Mouse (Mus musculus) T-cell, adult 2 months (primary cell): ENCODE data around the gene Ftsj1.

Experiments
- DNase-seq: peaks from one replicate; pipeline ENCODE4 v3.0.0; 2022; ENCODE audit warnings: low spot score

Gene Ftsj1

DNA sequence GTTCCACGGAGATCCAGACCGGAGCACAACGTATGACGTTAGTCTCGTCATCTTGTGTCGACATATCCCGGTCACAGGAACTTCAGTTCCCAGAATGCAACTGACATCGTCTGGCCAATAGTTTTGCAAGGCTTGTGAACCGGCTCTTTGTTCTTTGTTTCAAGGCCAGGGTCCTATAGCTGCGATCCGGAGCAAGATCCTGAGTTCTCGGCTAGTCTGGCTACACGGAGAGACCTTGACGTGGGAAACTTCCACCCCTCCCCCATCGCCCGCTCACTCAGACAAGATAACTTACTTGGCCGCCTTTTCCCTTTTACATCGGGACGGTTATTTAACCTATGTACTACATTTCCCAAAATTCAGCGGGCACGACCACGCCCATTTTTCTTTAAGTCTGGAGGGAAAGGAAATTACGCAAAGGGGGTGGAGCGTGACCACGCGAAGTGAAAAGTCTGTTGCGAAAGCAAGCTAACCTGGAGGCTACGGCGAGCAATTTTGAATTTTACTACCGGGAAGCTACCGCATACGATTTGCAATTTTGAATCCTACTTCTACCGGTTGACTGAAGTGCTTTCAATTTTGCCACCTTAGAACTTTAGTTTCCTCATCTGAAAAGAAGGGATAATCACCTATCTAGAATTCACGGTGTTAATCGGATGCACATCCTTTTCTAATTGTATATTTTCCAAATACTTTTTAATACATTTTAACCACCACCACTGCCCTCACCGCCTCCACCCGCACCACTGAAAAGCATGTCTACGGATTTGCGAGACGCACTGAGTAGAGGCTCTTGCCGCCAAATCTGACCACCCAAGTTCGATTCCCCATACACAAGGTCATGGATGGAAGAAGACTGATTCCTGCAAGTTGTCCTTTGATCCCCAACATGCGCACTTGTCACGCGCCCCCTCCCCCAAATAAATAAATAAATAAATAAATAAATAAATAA, at the start of gene Ftsj1:
Gene Ftsj1 (minus strand): TSS at position 73 of the 952 bp plus-strand sequence.
- DNase-seq: peak; percentile 86

- no peak for DNase-seq
Observed at GRCm38 (mm10) chrX:8288621-8289020, 36.4 kb upstream of the Ftsj1 start.

DNA sequence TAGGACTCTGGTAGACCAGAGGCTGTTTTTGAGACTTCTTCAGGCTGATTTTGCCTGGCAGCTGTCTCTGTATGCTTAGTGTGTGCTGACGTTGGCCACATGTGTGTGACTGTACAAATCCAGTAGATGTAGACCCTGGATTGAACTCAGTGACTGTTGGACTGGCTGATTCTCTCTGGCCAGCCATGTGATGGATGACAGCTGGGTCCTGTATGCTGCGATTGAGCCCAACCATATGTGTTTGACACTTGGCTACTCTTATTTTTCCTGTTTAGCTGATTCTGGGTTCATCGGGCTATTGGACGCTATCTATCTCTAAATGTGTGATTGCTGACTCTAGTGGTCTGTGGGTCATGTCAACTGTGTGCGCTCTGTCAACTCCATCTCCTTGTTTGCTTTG, 21.9 kb upstream of the Ftsj1 start:
- DNase-seq: no peak

GRCm38 (mm10) chrX:8272000-8272399, 19.8 kb upstream of the Ftsj1 start:
- DNase-seq: no peak

GRCm38 (mm10) chrX:8271083-8271820, 19.0 kb upstream of the Ftsj1 start, which contains the start of gene Slc38a5:
Gene Slc38a5 (plus strand): TSS chrX:8271133.
- DNase-seq: no peak

- DNase-seq: no peak
Observed at GRCm38 (mm10) chrX:8264222-8264621, 12.0 kb upstream of the Ftsj1 start.

DNA sequence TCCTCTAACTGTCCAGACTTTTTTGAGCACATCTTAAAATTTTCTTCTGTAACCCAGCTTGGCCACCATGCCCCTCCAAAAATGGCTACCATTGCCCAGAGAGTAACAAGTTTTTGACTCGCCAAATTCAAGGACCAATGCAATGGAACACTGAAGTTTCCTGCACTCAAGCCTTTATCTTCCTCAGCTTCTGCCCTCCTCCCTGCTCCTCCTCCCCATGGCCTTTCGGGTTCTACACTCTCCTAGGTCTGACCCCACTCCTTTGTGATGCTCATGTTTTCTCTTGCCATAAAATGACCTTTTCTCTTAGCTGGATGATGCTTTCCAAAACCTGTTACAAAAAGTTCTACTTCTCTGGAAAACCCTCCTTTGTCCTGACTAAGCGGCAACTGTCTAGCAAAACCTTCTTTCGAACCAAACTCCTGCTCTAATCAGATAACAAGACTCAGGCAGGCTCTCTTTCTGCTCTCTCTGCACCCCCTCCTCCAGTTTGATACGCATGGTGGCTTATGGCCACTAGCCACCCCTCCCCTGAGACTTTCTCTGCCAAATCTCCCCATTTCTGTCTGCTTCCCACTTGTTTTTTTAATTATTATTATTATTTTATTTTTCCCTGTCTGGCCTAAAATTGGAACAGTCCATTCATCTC, 11.1 kb upstream of the Ftsj1 start:
- no peak for DNase-seq

DNA sequence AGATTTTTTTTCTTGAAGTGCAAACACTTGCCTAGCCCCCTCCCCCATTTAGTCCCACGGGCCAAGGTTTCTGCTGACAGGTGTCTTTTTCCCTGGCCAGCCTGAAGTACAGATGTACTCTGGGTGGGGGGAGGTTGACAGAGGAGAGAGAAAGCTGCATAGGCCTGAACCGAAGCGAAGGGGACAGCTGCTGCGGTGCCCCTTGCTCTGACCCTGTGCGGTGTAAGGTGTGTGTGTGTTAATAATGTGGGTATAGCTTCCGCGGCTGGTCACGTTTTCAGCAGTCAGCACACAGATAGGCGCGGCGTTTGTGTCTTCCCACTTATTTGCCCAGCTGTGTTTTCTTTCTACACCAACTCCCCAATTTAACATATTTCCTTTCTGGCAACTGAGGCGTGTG, 7.3 kb upstream of the Ftsj1 start:
- DNase-seq: no peak

DNA sequence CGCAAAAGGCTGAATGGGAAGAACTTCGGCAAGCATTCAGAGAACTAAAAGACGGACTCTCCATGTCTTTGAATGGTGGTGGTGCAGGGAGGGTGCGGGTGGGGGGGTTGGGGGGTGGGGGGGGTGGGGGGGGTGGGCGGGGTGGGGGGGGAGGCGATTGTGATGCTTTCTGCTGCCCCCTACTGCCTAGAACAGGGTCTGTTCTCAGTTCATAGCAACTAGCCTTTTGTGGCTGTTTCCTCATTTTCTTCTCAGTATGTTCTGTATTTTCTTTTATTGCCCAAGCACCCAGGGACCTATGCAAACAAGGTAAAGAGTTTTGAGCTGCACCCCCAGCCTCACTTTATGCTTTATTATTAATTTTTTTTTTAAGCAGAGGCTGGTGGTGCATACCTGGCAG, 3.6 kb upstream of the Ftsj1 start:
- no peak for DNase-seq

DNA sequence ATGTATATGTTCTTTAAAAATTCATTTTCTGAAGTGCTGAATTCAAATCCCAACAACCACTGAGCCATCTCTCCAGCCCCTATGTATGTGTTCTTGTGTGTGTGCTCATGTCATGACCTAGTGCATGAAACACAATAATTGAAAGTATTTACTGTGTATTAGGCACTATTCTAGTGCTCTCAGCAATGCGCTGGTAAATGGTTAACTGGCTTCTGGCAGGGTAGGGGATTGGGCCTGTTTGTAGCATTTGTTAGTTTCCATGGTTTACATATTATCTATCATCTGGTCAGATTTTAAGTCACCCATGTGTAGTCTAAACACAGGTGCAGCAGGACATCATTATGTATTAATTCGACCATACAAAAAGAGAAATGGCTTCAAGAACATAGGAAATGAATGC, 1.5 kb upstream of the Ftsj1 start:
- DNase-seq: no peak

- DNase-seq: no peak
Observed at GRCm38 (mm10) chrX:8251789-8252333, 345 bp downstream of the Ftsj1 start.

DNA sequence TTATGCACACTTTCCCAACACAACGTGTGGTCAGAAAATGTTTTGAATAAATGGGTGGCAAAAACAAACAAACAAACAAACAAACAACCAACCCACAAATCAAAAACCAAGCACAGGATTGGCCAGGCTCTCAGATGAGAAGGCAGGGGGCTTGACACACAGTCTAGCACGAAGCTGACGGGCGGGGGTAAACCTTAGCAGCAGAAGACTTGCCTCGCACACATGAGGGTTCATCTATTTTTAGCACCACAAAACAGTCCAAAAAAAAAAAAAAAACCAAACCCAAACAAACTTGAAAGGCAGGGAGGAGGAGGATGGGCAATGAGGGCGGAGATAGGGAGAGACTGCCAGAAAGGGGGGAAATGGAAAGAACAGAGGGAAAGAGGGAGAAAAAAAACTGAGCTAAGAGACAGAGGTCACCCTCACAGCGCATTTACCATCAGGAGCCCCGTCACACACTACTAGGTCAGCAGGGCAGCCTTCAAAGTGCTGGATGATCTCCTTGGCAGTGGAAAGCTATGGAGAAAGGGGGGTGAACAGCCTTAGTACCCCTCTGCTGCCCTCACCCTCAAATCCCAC, 3.6 kb downstream of the Ftsj1 start:
- DNase-seq: no peak

GRCm38 (mm10) chrX:8247680-8248079, 4.5 kb downstream of the Ftsj1 start:
- DNase-seq: no peak

DNA sequence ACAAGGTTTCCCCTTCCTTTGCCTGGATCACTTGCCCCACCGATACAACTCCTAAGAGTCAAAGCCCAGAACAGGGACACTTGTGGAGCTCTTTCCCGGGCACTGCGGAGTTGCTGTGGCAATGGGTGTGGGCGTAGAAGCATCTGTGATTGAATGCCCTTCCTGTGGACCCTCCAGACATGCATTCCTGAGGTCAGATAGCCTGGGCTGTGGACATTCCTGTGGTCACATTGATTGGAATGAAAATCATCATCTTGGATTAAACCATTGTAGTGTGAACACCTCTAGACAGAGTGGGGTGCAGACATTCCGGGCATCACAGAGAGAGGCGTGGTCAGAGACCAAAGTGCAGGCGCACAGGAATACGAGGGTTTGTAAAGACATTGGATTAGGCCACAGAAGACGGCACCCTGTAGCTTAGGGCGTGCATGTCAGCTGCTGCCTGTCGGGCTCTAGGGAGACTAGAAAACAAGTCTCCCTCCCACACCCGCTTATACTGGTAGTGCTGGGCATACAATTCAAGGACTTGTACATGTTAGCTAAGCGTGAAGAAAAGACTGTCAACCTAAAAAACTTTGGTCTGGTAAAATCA, 13.3 kb downstream of the Ftsj1 start:
- DNase-seq: no peak

- DNase-seq: no peak
Observed at GRCm38 (mm10) chrX:8236704-8237103, 15.5 kb downstream of the Ftsj1 start.

DNA sequence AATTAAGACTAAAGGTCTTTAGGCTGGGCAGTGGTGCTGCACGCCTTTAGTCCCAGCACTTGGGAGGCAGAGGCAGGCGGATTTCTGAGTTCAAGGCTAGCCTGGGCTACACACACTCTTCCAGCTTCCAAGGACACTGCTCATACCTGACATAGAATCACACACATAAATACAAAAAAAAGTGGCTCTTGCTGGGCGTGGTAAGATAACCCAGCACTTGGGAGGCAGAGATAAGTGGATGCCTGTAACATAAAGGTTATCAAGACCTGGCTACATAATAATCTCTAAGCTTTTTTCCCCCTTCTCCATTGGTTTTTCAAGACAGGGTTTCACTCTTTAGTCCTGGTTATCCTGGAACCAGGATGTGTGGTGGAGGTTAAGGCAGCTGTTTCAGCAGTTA, 18.6 kb downstream of the Ftsj1 start:
- no peak for DNase-seq

GRCm38 (mm10) chrX:8230272-8230671, 21.9 kb downstream of the Ftsj1 start:
- no peak for DNase-seq

GRCm38 (mm10) chrX:8223473-8223872, 28.7 kb downstream of the Ftsj1 start:
- no peak for DNase-seq

DNA sequence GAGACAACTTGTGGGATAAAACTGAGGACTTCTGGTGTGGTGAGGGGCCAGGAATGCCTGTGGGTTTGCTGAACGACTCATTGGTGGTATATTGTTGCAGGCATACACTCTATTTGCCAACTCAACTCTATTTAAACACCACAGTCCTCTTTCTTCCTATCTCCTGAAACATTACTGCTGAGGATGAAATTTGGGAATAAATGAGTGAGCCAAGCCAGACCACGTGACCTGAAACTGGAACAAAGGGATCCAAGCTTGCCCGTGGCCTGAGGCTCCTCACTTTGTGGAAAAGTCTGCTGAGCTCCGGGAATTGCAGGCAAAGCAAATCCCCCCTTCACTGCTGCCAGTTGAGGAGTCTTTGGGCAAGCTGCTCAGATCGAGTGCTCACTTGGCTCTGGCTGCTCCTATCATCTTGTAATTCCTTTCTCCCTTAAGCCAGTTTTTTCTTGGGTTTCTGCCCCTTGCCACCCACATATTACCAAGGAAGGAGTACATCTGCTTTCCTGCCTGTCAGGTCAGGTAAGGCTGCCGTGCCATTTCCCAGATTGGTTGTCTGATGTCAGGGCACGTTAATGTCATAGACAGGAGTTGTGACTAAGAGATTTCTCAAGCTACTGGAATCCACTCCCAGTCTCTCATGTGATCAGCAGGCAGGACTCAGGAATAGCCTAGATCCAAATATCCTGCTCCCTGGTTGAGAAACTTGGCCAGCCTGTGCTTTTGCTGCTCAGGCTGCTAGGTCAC, 29.4 kb downstream of the Ftsj1 start:
- DNase-seq: no peak

GRCm38 (mm10) chrX:8222296-8222677, 29.9 kb downstream of the Ftsj1 start:
- no peak for DNase-seq

- DNase-seq: no peak
Observed at GRCm38 (mm10) chrX:8219651-8220050, 32.6 kb downstream of the Ftsj1 start.
